Mouse (Mus musculus) stomach, embryonic 16.5 days (tissue): ENCODE measurements at regions not wholly inside any gene's neighbourhood (a gene's known extent, or its start where the extent isn't known, plus 50 kb on each side); places are given as distances from the start of the nearest gene placed in this dataset.
"Not testable (repeated sequence)": the region's sequence is repeated elsewhere in the genome, so short reads cannot be mapped to it uniquely, and the experiment has no call there.

ENCODE experiments used
- ATAC-seq: fragments of 200-750 bp; cut with Nextera tagmentation; 2 replicates; pipeline ENCODE4 v1.8.0; 2017; ENCODE audit warnings: moderate number of reproducible peaks, moderate TSS enrichment; ENCODE audit not compliant: insufficient read depth, low FRiP score
- H3K27ac ChIP-seq: fragments of 300-500 bp; sonication (generic); 2 replicates; pipeline ENCODE4 v1.5.1; 2014; ENCODE audit warnings: low read length
- H3K27me3 ChIP-seq: fragments of 300-500 bp; sonication (generic); 2 replicates; pipeline ENCODE4 v1.6.1; 2014; ENCODE audit warnings: low read length, control low read depth, mixed read lengths; ENCODE audit not compliant: control insufficient read depth, insufficient read depth
- H3K36me3 ChIP-seq: fragments of 300-500 bp; sonication (generic); 2 replicates; pipeline ENCODE4 v1.6.1; 2014; ENCODE audit warnings: low read length; ENCODE audit not compliant: control insufficient read depth, insufficient read depth
- H3K4me1 ChIP-seq: fragments of 300-500 bp; sonication (generic); 2 replicates; pipeline ENCODE4 v1.6.1; 2014; ENCODE audit warnings: low read length, control low read depth, mixed read lengths; ENCODE audit not compliant: control insufficient read depth, insufficient read depth
- H3K4me2 ChIP-seq: fragments of 300-500 bp; sonication (generic); 2 replicates; pipeline ENCODE4 v1.6.1; 2014; ENCODE audit warnings: low read depth, low read length, mixed read lengths
- H3K4me3 ChIP-seq: fragments of 300-500 bp; sonication (generic); replicated peaks from 2 replicates; pipeline ENCODE4 v1.5.1; 2014; ENCODE audit warnings: mild to moderate bottlenecking, low read length
- H3K9ac ChIP-seq: fragments of 300-500 bp; sonication (generic); 2 replicates; pipeline ENCODE4 v1.6.1; 2014; ENCODE audit warnings: low read length
- H3K9me3 ChIP-seq: fragments of 300-500 bp; sonication (generic); replicated peaks from 2 replicates; pipeline ENCODE4 v1.6.1; 2016; ENCODE audit warnings: low read length, control low read depth; ENCODE audit not compliant: control insufficient read depth
- WGBS: fragments of 180-500 bp; shearing (Covaris S2); extraction: QIAGEN DNeasy Blood & Tissue Kit; methylation state at CpG from one replicate; pipeline ENCODE4 v1.1.7; 2014; 5-methylcytosine and 5-hydroxymethylcytosine counted together

GRCm38 (mm10) chr2:94690560-94690959, 252.6 kb upstream of the Api5 start:
- no peaks in the 10 kb centered on the region for H3K36me3 ChIP-seq
- no peaks in the 10 kb centered on the region for H3K9me3 ChIP-seq
- 31% methylated on average over 4 of the region's 4 CpGs for WGBS
- H3K27ac ChIP-seq, result no peak overlapping the region
- H3K4me3 ChIP-seq, result no peak overlapping the region
- no peak for ATAC-seq
- H3K4me1 ChIP-seq, result no peaks in the 10 kb centered on the region
- H3K9ac ChIP-seq, result no peak overlapping the region
- 0 out of 2 replicates have a peak overlapping the region, but pooled peaks have one; percentile 6 for H3K4me2 ChIP-seq
- no peaks in the 10 kb centered on the region for H3K27me3 ChIP-seq

- not testable (repeated sequence) for H3K36me3 ChIP-seq, H3K27ac ChIP-seq, ATAC-seq, H3K9ac ChIP-seq, H3K4me2 ChIP-seq, H3K4me1 ChIP-seq, H3K4me3 ChIP-seq, H3K27me3 ChIP-seq, H3K9me3 ChIP-seq
- 77% methylated on average over 3 of the region's 5 CpGs for WGBS
Observed at GRCm38 (mm10) chr2:94685619-94686018, 247.7 kb upstream of the Api5 start.

DNA sequence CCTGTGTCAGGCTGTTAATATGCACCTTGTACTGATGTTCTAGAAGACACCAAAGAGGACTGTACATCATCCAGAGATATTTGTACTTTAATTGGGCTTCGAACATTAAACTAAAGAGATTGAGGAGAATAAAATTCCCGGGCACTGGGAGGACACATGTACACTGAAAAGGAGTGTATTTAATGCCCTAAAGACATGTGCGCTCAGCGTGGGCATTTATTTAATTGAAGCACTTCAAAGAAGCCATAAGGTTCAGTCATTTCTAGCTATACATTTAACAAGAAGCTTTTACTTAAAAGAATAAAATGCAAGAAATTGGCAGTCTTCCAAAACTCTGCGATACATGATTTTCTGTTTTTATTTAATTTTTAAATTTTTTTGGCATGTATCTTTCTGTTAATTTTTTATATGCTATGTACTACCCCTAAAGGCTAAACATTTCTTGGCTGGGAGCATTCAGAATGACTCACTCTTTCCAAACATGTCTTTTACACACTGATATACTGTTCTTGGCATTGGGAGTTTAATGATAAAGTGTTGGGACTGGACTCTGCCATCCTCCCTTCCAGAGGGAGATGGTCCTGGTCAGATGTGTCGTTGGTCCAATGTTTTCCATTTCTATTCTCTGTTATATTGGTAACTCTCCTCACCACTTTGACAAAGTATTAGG, 242.3 kb upstream of the Api5 start:
- H3K9me3 ChIP-seq, result no peaks in the 10 kb centered on the region
- no peaks in the 10 kb centered on the region for H3K4me1 ChIP-seq
- H3K27ac ChIP-seq, result no peak overlapping the region
- WGBS, result 59% methylated on average over 6 of the region's 6 CpGs
- H3K9ac ChIP-seq, result no peak overlapping the region
- no peaks in the 10 kb centered on the region for H3K27me3 ChIP-seq
- no peak for ATAC-seq
- no peak overlapping the region for H3K4me2 ChIP-seq
- no peak overlapping the region for H3K4me3 ChIP-seq
- no peaks in the 10 kb centered on the region for H3K36me3 ChIP-seq

GRCm38 (mm10) chr2:94665850-94666249, 227.9 kb upstream of the Api5 start:
- no peaks in the 10 kb centered on the region for H3K27me3 ChIP-seq
- H3K4me3 ChIP-seq, result no peak overlapping the region
- no peaks in the 10 kb centered on the region for H3K4me1 ChIP-seq
- no peak overlapping the region for H3K9ac ChIP-seq
- no peak overlapping the region for H3K27ac ChIP-seq
- 94% methylated on average over 2 of the region's 2 CpGs for WGBS
- H3K4me2 ChIP-seq, result no peak overlapping the region
- no peak for ATAC-seq
- no peaks in the 10 kb centered on the region for H3K36me3 ChIP-seq
- no peaks in the 10 kb centered on the region for H3K9me3 ChIP-seq

GRCm38 (mm10) chr2:94658426-94658825, 220.5 kb upstream of the Api5 start:
- 78% methylated on average over 8 of the region's 8 CpGs for WGBS
- no peaks in the 10 kb centered on the region for H3K4me1 ChIP-seq
- no peaks in the 10 kb centered on the region for H3K36me3 ChIP-seq
- no peak overlapping the region for H3K4me2 ChIP-seq
- H3K27ac ChIP-seq, result no peak overlapping the region
- no peak overlapping the region for H3K9ac ChIP-seq
- ATAC-seq, result no peak
- H3K27me3 ChIP-seq, result no peaks in the 10 kb centered on the region
- no peaks in the 10 kb centered on the region for H3K9me3 ChIP-seq
- H3K4me3 ChIP-seq, result no peak overlapping the region
